Mouse (Mus musculus) G1E (cell line): ENCODE results near the gene Olfr316. TPM values are rescaled to one million over a fixed set of nuclear protein-coding genes. Genes with fewer than 3 reads are reported as not detected.
"Not testable (repeated sequence)": the region's sequence is repeated elsewhere in the genome, so short reads cannot be mapped to it uniquely, and the experiment has no call there.

Source experiments
- ATAC-seq: 2 replicates; pipeline ENCODE4 v1.8.0; 2016; ENCODE audit warnings: mild to moderate bottlenecking; ENCODE audit not compliant: insufficient number of reproducible peaks, poor library complexity, low FRiP score, severe bottlenecking; ENCODE audit errors: extremely low read depth
- DNase-seq: peaks from one replicate; pipeline ENCODE4 v3.0.0; 2012; ENCODE audit warnings: low spot score
- H3K27me3 ChIP-seq: 2 replicates; pipeline ENCODE4 v1.6.1; 2012; ENCODE audit warnings: mild to moderate bottlenecking, low read length, inconsistent platforms; ENCODE audit not compliant: insufficient read depth
- H3K36me3 ChIP-seq: replicated peaks from 2 replicates; pipeline ENCODE3; 2012; ENCODE audit warnings: mild to moderate bottlenecking, inconsistent platforms
- H3K4me1 ChIP-seq: 2 replicates; pipeline ENCODE4 v1.6.1; 2012; ENCODE audit warnings: low read depth, low read length, inconsistent platforms, mixed read lengths; ENCODE audit not compliant: insufficient read depth
- H3K4me3 ChIP-seq: 2 replicates; pipeline ENCODE4 v1.5.1; 2012; ENCODE audit warnings: low read depth, mild to moderate bottlenecking, inconsistent platforms, low read length, moderate library complexity, mixed read lengths
- H3K9me3 ChIP-seq: replicated peaks from 2 replicates; pipeline ENCODE4 v1.6.1; 2012; ENCODE audit warnings: inconsistent platforms
- CTCF ChIP-seq: IDR thresholded peaks from 2 replicates; pipeline ENCODE4 v1.5.1; 2012; ENCODE audit warnings: low read depth, low read length, inconsistent platforms, mixed read lengths
- GATA1 ChIP-seq: IDR thresholded peaks from 2 replicates; pipeline ENCODE4 v1.6.1; 2012; ENCODE audit warnings: borderline replicate concordance, low read length, inconsistent platforms, mixed read lengths
- GATA2 ChIP-seq: IDR thresholded peaks from 2 replicates; pipeline ENCODE4 v1.6.1; 2012; ENCODE audit warnings: low read depth, low read length, inconsistent platforms, borderline replicate concordance
- POLR2AphosphoS5 ChIP-seq: IDR thresholded peaks from 2 replicates; pipeline ENCODE4 v1.6.1; 2012; ENCODE audit warnings: low read depth, low read length, inconsistent platforms; ENCODE audit not compliant: insufficient replicate concordance
- TAL1 ChIP-seq: conservative IDR thresholded peaks from 2 replicates; pipeline ENCODE4 v1.6.1; 2012; ENCODE audit warnings: low read depth, low read length, inconsistent platforms, mixed read lengths
- polyA plus RNA-seq: library from polyadenylated mRNA; stranded (reverse); fragments of >175 nt; gene quantifications from 2 replicates; pipeline ENCODE4 v1.2.3, GENCODE M21; 2012
- total RNA-seq, 2 experiments: library from RNA; stranded (forward) in 1 of 2; stranded (reverse) in 1 of 2; fragments of 200-1000 nt in 1 of 2; fragments of >200 nt in 1 of 2; fragmentation: Nextera tagmentation in 1 of 2; gene quantifications; 2 replicates each; pipeline ENCODE4 v1.2.3; 2014 to 2017

Gene Olfr316
- total and polyA plus RNA-seq, 3 experiments, result 0.33 TPM; not detected in 2

GRCm38 (mm10) chr11:58738792-58739262 lies 13.7 kb upstream of the Olfr316 start, which contains the start of gene Olfr317:
Olfr317 (minus strand) TSS chr11:58739212.
- Histone ChIP-seq H3K4me3 (no peak within 1 kb of the TSS), H3K27me3 (0 out of 2 replicates have a peak, but pooled peaks cover 3% of the 10 kb centered on the region), H3K4me1 (no peaks in the 10 kb centered on the region), H3K36me3 (no peaks in the 10 kb centered on the region), H3K9me3 (no peaks in the 10 kb centered on the region)
- ATAC-seq (no peak), DNase-seq (no peak)
- TF ChIP-seq POLR2AphosphoS5 (no peak), TAL1 (no peak), GATA1 (no peak), GATA2 (no peak), CTCF (no peak)

- ATAC-seq, result not testable (repeated sequence)
These were observed 1.4 kb upstream of the Olfr316 start for GRCm38 (mm10) chr11:58751096-58751495.

GRCm38 (mm10) chr11:58772888-58773287 lies 20.4 kb downstream of the Olfr316 start, which contains the start of gene Olfr315:
Olfr315 (plus strand) TSS chr11:58773188.
- H3K4me1 ChIP-seq, result no peaks in the 10 kb centered on the region
- H3K9me3 ChIP-seq, result no peaks in the 10 kb centered on the region
- no peak for ATAC-seq
- no peak within 1 kb of the TSS for H3K4me3 ChIP-seq
- TF ChIP-seq POLR2AphosphoS5 (no peak), CTCF (no peak), TAL1 (no peak), GATA2 (no peak), GATA1 (no peak)
- no peaks in the 10 kb centered on the region for H3K36me3 ChIP-seq
- no peak for DNase-seq
- peaks cover 2% of the 10 kb centered on the region; the same call in 1 of the 2 replicates for H3K27me3 ChIP-seq

More at GRCm38 (mm10) chr11:58751096-58751495, 1.4 kb upstream of the Olfr316 start:
- H3K36me3 ChIP-seq, DNase-seq, H3K27me3 ChIP-seq, H3K4me3 ChIP-seq, H3K9me3 ChIP-seq, H3K4me1 ChIP-seq: not testable (repeated sequence)

GRCm38 (mm10) chr11:58782480-58783089 lies 30.1 kb downstream of the Olfr316 start, which contains the start of gene Olfr314:
Olfr314 (plus strand) TSS chr11:58782952.
- Histone ChIP-seq H3K36me3 (no peaks in the 10 kb centered on the region), H3K9me3 (no peaks in the 10 kb centered on the region), H3K27me3 (peaks cover 6% of the 10 kb centered on the region; the same call in 1 of the 2 replicates), H3K4me1 (no peaks in the 10 kb centered on the region), H3K4me3 (no peak within 1 kb of the TSS)
- ATAC-seq, result no peak
- TF ChIP-seq TAL1 (no peak), CTCF (no peak), GATA1 (no peak), POLR2AphosphoS5 (no peak)
- DNase-seq, result no peak

GRCm38 (mm10) chr11:58784182-58784581 lies 31.6 kb downstream of the Olfr316 start:
- H3K4me1 ChIP-seq, result no peaks in the 10 kb centered on the region
- TF ChIP-seq CTCF (no peak), TAL1 (no peak), POLR2AphosphoS5 (no peak), GATA1 (no peak), GATA2 (no peak)
- no peaks in the 10 kb centered on the region for H3K36me3 ChIP-seq
- H3K9me3 ChIP-seq, result no peaks in the 10 kb centered on the region
- ATAC-seq (no peak), DNase-seq (no peak)
- no peak overlapping the region for H3K4me3 ChIP-seq
- H3K27me3 ChIP-seq, result no peaks in the 10 kb centered on the region

- no peak for ATAC-seq
- H3K9me3 ChIP-seq, result no peaks in the 10 kb centered on the region
- TF ChIP-seq POLR2AphosphoS5, result no peak
- no peak for TF ChIP-seq CTCF
- TF ChIP-seq TAL1, result no peak
- no peak for TF ChIP-seq GATA2
- TF ChIP-seq GATA1, result no peak
- DNase-seq, result no peak
- no peaks in the 10 kb centered on the region for H3K36me3 ChIP-seq
- H3K4me3 ChIP-seq, result no peak overlapping the region
- no peaks in the 10 kb centered on the region for H3K27me3 ChIP-seq
- 0 out of 2 replicates have a peak, but pooled peaks cover 3% of the 10 kb centered on the region for H3K4me1 ChIP-seq
These were observed 35.1 kb downstream of the Olfr316 start for GRCm38 (mm10) chr11:58787651-58788050.
